Mouse (Mus musculus): ENCODE results near the gene Rplp0.

Gene Rplp0

DNA sequence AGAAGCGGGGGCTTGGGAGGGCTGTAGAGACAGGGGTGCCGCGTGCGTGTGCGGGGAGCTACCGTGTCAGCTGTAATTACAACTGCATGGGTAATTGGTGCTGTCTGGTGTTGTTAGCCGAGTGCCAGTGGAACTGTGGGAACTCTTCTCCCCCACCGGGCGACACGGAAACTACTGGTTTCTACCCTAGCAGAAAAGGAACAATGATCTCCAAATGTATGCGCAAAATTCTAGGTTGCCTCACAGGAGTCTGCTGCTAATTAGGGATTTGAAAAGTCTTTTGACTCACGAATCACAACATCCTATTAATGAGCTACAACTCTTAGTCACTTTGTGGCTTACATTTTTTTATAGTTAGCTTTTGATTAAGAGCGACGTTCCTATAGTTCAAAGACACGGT lies 26.9 kb downstream of the Rplp0 start:
- no peak for DNase-seq

DNA sequence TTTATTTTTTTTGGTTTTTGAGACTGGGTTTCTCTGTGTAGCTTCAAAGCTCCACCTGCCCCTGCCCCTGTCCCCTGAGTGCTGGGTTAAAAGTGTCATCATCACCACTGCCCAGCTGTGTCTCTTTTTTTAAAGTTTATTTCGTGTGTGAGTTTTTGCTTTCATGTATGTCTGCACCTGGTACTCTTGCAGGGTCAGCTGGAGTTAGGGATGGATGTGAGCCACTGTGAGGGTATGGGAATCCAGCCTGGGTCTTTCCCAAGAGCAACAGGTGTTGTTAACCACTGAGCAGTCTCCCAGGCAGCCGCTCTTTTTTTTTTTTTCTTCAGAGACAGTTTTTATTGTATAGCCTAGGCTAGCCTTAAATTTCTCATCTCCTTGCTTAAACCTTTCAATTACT lies 27.5 kb downstream of the Rplp0 start:
- DNase-seq, result no peak

DNA sequence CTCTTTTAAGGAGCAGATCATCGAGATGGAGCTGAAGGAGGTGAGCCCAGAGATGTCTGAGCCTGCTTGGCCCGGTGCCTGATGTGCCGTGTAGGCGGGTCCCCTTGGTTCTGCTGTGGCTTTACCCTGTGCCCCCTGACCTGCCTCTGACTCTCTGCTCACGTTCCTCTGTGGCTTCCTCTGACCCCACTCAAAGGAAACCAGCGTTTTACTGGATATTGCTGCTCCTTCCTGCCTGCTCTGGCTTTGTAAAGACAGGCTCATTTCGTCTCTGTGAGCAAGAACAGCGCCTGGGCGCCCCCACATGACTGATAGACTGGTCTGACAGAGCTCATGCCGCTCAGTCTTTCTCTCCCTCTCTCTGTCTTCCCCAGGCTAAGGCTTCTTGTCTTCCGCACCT lies 31.8 kb downstream of the Rplp0 start:
- DNase-seq, result no peak

DNA sequence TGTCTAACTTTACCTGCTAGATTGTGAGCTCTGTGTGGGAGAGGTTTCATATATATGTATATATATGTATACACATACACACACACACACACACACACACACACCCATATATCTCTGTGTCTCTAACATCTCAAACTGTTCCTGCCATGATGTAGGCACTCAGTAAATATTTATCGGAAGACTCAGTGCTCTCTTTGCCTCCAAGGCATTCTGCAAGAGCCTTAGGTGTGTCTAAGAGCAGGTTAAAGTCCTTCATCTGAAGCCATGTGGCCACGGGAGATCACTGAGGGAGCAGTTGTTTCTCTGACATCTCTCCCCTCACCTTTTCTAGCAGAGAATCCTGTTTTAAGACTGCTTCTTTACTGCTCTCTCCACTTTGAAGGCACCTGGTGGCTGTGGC lies 32.2 kb downstream of the Rplp0 start:
- no peak for DNase-seq

DNA sequence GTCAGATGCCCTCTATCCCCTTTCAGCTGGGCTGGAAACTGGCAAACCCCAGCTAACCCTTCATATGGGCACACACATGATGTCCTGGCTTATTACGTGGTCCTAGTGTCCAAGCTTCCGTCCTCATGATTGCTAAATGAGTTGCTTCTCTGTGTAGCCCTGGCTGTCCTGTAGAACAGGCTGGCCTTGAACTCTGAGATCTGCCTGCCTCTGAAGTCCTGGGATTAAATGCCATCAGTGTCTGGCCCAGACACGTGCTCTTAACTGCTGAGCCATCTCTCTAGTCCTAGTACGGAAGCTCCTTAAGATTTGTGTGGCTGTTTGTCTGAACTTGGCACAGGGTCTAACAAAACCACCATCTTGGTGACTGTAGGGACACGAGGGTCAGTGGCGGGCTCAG lies 44.3 kb downstream of the Rplp0 start:
- no peak for DNase-seq

DNA sequence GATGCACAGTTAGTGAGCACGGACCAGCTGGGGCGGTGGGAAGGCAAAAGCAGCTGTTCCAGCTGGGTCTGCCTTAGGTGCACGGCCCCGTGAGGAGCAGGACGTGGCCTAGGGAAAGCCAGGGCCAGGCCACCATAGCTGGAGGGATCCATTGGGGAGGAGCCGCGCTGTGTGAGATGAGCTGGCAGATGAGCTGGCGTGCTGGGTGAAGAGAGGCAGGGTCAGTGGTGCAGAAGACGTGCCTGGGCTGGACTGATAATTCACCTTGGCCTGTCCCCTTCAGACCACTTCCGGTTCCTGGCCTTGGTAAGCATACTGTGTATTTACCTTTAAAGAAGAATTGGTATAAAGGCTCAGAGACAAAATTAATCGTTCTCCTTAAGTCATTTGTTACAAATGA lies 52.3 kb downstream of the Rplp0 start:
- no peak for DNase-seq
